Mouse (Mus musculus): ENCODE results near the gene Clip3. TPM values are rescaled to one million over a fixed set of nuclear protein-coding genes. Genes with fewer than 3 reads are reported as not detected.

The Clip3 gene
- 737 TPM in 1 of 2 replicates, not detected in the other for polyA plus RNA-seq (2012; ENCODE audit: insufficient read depth, insufficient read length, low replicate concordance, missing spikeins)

DNA sequence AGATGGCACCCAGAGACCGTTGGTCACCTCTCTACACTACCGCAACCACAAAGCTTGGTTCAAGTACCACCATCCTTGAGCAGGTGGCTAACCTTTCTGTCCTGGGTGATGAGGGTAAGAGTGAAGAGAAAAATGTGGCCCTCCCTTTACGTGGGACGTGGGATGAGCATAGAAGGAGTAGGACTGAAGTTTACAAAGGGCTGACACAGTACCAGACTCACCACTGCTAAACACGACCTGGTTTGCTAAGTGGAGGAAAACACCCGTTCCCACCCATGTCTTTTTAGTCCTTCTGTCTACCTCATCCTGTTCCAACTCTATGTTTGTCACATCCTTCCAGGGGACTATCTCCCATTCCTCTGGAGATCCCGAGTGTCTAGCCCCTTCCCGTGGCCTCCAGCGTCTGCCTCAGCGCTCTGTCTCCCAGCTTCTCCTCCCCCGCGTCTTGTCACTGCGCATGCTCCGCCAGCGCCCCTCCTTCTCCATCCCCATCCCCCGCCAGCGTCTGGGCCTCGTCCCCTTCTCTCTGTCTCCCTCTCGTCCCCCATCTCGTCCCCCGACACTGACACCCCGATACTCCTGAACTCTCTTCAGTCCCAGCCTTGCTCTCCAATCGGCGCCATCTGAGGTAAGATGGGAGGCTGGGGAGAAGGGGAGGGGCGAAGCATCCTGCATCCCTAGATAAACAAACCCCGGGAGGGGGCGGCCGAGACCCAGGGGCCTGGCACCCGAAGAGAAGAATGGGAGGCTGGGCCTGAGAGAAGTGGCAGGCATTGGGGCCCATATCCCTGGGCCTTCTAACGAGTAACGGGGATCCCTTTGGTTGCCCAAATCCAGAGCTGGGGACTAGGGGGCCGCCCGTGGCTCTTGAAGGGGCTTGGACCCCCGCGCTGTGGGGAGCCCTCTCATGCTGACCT, at the start of gene Clip3:
TSS of gene Clip3 (plus strand) at position 514 of the 917 bp plus-strand sequence.
- TF ChIP-seq CTCF (IDR thresholded peaks at IDR 0.05; ENCODE audit: insufficient read depth, low read depth, low read length) = no peak
- peak; percentile 93 for TF ChIP-seq POLR2A (IDR thresholded peaks at IDR 0.05; ENCODE audit: insufficient read depth, low read depth, low read length)
- peaks cover 25% of the 10 kb centered on the region for H3K4me1 ChIP-seq (ENCODE audit: control insufficient read depth, insufficient read depth, low read length)
- 6% methylated on average over 35 of the region's 35 CpGs for WGBS
- H3K4me3 ChIP-seq (ENCODE audit: insufficient read depth, low read depth, low read length) = peak within 1 kb of the TSS; percentile 86
- peak within 1 kb of the TSS; percentile 84 for H3K27ac ChIP-seq (ENCODE audit: insufficient read depth, low read depth, low read length)

DNA sequence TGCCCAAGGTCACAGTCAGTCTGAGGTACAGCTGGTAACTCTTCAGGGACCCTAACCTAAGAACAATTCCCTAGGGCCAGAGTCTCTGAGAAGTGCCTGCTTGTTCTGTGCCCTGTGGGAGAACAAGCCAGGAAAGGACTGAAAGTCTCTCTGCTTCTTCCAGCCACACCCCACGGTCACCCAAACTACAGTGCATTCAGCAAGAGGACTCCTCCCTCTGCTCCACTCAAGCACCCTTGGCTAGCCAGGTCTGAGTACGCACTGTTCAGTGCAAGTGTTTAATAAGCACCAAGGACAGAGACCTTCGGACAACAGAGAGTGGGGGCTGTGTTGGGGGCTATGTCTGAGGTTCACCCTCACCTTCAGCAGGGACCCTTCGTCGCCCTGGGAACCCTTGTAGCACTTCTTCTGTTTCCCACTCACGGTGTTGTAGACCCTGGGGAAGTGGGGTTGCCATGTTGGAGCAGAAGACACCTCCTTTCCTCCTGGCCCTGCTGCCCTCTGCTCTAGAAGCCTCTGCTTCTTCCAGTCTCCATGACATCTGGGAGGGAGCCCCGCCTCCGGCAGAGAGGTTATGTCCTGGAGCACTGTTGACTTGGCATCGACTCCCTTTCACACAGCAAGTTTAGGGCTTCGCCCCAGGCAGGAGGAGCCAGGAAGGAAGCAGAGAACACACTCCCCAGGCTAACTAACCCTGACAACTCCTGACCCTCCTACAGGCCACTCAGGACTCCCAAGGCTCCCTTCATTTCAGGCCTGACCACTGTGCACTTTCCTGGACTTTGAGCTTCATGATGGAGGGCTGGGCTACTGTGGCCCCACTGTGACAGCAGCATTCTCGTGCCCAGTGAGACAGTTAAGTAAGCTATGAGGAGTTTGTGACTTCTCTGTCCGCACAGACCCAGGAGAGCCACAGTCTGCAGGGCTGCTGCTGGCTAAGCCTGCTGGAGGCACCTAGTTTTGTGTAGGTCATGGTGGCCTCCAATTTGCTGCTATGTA, 39.3 kb upstream of the Clip3 start:
- Histone ChIP-seq H3K27ac (ENCODE audit: insufficient read depth, low read depth, low read length) (no peak overlapping the region), H3K4me3 (ENCODE audit: insufficient read depth, low read depth, low read length) (no peak overlapping the region), H3K4me1 (ENCODE audit: control insufficient read depth, insufficient read depth, low read length) (no peaks in the 10 kb centered on the region)
- TF ChIP-seq POLR2A (IDR thresholded peaks at IDR 0.05; ENCODE audit: insufficient read depth, low read depth, low read length) (no peak), CTCF (IDR thresholded peaks at IDR 0.05; ENCODE audit: insufficient read depth, low read depth, low read length) (no peak)
- WGBS = 86% methylated on average over 12 of the region's 12 CpGs

DNA sequence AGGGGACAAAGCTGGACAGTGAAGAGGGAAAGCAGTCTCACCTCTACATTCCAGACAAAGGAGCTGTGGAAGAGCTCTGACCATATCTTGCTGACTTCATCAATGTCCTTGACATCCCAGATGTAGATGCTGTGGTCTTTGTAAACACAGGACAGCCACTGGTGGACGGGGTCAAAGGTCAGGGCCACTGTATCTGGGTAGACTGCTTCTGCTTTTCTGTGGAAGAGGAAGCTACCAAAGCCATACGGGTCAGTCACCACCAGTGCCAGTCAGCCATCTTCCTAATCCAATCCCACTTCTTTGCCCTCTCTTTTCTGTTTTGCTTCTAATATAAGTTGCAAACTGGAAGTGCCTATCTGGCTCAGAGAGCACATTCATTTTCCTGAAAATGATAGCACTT, 26.5 kb upstream of the Clip3 start:
- Histone ChIP-seq H3K4me1 (ENCODE audit: control insufficient read depth, insufficient read depth, low read length) (no peaks in the 10 kb centered on the region), H3K27ac (ENCODE audit: insufficient read depth, low read depth, low read length) (no peak overlapping the region), H3K4me3 (ENCODE audit: insufficient read depth, low read depth, low read length) (no peak overlapping the region)
- WGBS = 88% methylated on average over 2 of the region's 2 CpGs
- TF ChIP-seq POLR2A (IDR thresholded peaks at IDR 0.05; ENCODE audit: insufficient read depth, low read depth, low read length) (no peak), CTCF (IDR thresholded peaks at IDR 0.05; ENCODE audit: insufficient read depth, low read depth, low read length) (no peak)

DNA sequence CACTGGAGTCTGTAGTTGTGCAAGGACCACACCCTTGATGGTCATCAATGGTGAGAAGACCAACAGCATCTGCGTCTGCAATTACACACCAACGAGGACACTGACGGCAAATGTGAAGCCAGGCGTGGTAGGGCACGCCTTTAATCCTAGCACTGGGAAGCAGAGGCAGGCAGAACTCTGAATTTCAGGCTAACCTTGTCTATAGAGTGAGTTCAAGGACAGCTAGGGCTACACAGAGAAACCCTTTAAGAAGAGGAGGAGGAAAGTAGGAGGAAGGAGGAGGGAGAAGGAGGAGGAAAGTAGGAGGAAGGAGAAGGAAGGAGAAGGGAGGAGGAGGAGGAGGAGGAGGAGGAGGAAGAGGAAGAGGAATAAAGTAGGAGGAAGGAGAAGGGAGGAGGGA, 26.0 kb upstream of the Clip3 start:
- 96% methylated on average over 5 of the region's 5 CpGs for WGBS
- H3K4me1 ChIP-seq (ENCODE audit: control insufficient read depth, insufficient read depth, low read length) = no peaks in the 10 kb centered on the region

DNA sequence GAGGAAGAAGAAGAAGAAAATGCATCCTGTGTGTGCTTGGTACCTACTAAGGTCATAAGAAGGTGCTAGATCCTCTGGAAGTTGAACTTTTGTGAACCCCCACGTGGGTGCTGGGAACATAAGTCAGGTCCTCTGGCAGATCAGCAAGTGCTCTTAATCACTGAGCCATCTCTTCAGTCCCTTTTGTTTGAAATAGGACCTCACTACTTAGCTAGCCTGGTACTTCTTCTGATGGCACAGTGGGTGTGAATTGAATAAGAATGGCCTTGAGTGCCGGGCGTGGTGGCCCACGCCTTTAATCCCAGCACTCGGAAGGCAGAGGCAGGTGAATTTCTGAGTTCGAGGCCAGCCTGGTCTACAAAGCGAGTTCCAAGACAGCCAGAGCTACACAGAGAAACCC, 25.6 kb upstream of the Clip3 start:
- no peaks in the 10 kb centered on the region for H3K4me1 ChIP-seq (ENCODE audit: control insufficient read depth, insufficient read depth, low read length)
- TF ChIP-seq POLR2A (IDR thresholded peaks at IDR 0.05; ENCODE audit: insufficient read depth, low read depth, low read length) = no peak
- no peak for TF ChIP-seq CTCF (IDR thresholded peaks at IDR 0.05; ENCODE audit: insufficient read depth, low read depth, low read length)
- no peak overlapping the region for H3K27ac ChIP-seq (ENCODE audit: insufficient read depth, low read depth, low read length)
- WGBS = 96% methylated on average over 7 of the region's 7 CpGs
- H3K4me3 ChIP-seq (ENCODE audit: insufficient read depth, low read depth, low read length) = no peak overlapping the region

More for the DNA sequence above, 26.0 kb upstream of the Clip3 start:
- H3K27ac ChIP-seq (ENCODE audit: insufficient read depth, low read depth, low read length) = no peak overlapping the region
- TF ChIP-seq POLR2A (IDR thresholded peaks at IDR 0.05; ENCODE audit: insufficient read depth, low read depth, low read length) = no peak
- no peak for TF ChIP-seq CTCF (IDR thresholded peaks at IDR 0.05; ENCODE audit: insufficient read depth, low read depth, low read length)
- no peak overlapping the region for H3K4me3 ChIP-seq (ENCODE audit: insufficient read depth, low read depth, low read length)

DNA sequence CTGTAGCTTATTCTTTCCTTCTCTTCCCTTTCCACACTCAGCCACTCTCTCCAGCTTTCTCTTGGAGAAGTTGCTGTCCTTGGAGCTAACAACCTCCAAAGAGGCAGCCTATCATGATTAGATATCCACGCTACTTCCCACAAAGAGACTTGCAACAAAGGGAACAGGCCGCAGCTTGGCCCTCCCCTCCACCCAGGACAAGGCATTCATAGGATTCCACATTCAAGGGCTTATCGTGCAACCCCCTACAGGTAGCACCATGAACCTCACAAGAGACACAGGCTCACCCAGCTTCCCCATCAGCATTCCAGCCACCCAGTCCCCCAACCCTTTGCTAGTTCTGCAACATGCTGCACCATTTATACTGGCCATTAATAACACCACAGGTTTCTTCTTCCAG, 24.7 kb upstream of the Clip3 start:
- TF ChIP-seq POLR2A (IDR thresholded peaks at IDR 0.05; ENCODE audit: insufficient read depth, low read depth, low read length) (no peak), CTCF (IDR thresholded peaks at IDR 0.05; ENCODE audit: insufficient read depth, low read depth, low read length) (no peak)
- Histone ChIP-seq H3K4me1 (ENCODE audit: control insufficient read depth, insufficient read depth, low read length) (no peaks in the 10 kb centered on the region), H3K4me3 (ENCODE audit: insufficient read depth, low read depth, low read length) (no peak overlapping the region), H3K27ac (ENCODE audit: insufficient read depth, low read depth, low read length) (no peak overlapping the region)
- 81% methylated on average over 3 of the region's 3 CpGs for WGBS

DNA sequence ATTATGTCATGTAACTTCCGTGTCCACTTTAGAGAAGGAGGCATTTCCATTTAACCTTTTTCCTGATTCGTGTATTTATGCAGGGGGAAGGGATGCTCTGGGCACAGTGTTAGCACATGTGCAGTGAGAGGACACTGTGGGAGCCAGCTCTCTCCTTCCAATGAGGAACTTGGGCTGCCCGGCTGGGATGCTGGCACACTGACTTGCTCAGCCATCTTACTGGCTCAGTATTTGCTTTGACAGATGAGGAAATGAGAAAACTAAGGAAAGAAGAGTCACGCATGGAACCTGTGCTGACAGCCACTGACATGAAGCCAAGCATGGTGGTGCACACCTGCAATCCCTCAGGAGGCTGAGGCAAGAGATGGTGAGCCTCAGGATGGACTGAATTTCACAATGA, 21.9 kb upstream of the Clip3 start:
- no peak overlapping the region for H3K4me3 ChIP-seq (ENCODE audit: insufficient read depth, low read depth, low read length)
- no peaks in the 10 kb centered on the region for H3K4me1 ChIP-seq (ENCODE audit: control insufficient read depth, insufficient read depth, low read length)
- H3K27ac ChIP-seq (ENCODE audit: insufficient read depth, low read depth, low read length) = no peak overlapping the region
- TF ChIP-seq CTCF (IDR thresholded peaks at IDR 0.05; ENCODE audit: insufficient read depth, low read depth, low read length) = no peak
- no peak for TF ChIP-seq POLR2A (IDR thresholded peaks at IDR 0.05; ENCODE audit: insufficient read depth, low read depth, low read length)
- 85% methylated on average over 4 of the region's 4 CpGs for WGBS

DNA sequence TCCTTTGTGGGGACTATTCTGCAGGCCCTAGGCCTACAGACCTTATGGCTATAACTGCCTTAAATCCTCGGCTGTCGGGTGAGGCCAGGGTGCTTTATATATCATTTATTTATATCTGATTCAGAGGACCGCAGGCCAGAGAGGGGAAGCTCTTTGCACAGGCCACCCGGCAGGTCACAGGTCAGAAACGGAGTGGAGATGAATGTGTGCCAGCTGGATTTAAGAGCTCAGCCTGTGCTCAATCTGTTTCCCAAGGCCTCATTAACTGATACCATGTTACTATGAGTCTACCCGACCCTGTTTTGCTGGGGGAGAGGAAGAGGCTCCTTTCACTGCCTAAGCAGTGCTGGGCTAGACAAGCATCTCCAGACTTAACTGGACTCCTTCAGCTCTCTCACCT, 17.1 kb upstream of the Clip3 start:
- Histone ChIP-seq H3K4me3 (ENCODE audit: insufficient read depth, low read depth, low read length) (no peak overlapping the region), H3K27ac (ENCODE audit: insufficient read depth, low read depth, low read length) (no peak overlapping the region), H3K4me1 (ENCODE audit: control insufficient read depth, insufficient read depth, low read length) (no peaks in the 10 kb centered on the region)
- TF ChIP-seq CTCF (IDR thresholded peaks at IDR 0.05; ENCODE audit: insufficient read depth, low read depth, low read length) = no peak
- TF ChIP-seq POLR2A (IDR thresholded peaks at IDR 0.05; ENCODE audit: insufficient read depth, low read depth, low read length) = no peak
- WGBS = 90% methylated on average over 6 of the region's 6 CpGs

Measured in olfactory bulb, adult 2 months (tissue).